Mouse (Mus musculus) liver, embryonic 14.5 days (tissue): Measurements from ENCODE around the gene Rnaseh2a.

ENCODE experiments used
- CTCF ChIP-seq: IDR thresholded peaks from 2 replicates; pipeline ENCODE4 v1.5.1; 2016; ENCODE audit warnings: antibody characterized with exemption, low read depth, control low read depth
- EP300 ChIP-seq: IDR thresholded peaks from 2 replicates; pipeline ENCODE4 v1.6.1; 2016; ENCODE audit warnings: antibody characterized with exemption, low read depth

DNA sequence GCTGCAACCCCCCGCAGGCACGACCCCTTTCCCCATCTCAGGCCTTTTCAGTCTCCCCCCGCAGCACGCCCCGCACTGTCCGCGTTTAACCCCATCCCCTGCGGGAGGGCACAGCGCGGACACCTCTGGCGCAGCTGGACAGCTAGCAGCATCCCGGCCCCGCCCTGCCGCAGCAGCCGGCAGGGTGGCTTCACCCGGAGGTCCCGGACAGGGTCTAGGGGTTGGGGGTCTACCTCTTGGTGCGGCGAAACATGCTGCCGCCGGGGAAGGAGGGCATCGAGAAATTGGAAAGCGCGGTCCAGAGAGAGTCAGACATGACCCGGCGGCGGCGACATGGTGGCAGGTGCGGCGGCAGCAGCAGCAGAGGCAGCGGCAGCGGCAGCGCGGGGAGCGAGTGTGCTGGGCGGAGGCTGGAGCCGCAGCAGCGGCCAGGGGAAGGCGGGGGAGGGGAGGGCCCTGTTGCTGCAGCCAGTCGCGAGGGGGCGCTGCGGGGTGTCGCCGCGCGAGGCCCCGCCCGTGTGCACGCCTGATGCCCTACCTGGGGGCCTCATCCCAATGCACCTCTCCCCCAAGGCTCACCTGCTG is 32.5 kb downstream of the Rnaseh2a start, which contains the start of gene Mast1:
- TF ChIP-seq CTCF = peak; percentile 56
- TF ChIP-seq EP300 = no peak
